Mouse (Mus musculus) heart, postnatal 0 days (tissue): Measurements from ENCODE around the gene Kptn. TPM values are rescaled to one million over a fixed set of nuclear protein-coding genes. Genes with fewer than 3 reads are reported as not detected.
A peak's percentile ranks its signal among the peaks of the same experiment; 100 is the strongest.

ENCODE experiments used
- ATAC-seq: fragments of 200-750 bp; cut with Nextera tagmentation; 2 replicates; pipeline ENCODE4 v1.8.0; 2017; ENCODE audit warnings: low read depth, moderate number of reproducible peaks, moderate library complexity; ENCODE audit not compliant: insufficient read depth
- DNase-seq: peaks from one replicate; pipeline ENCODE4 v3.0.0-alpha.2; 2016; ENCODE audit warnings: low spot score
- H3K27ac ChIP-seq: fragments of 300-500 bp; sonication (generic); 2 replicates; pipeline ENCODE4 v1.5.1; 2014; ENCODE audit warnings: low read depth, mild to moderate bottlenecking
- H3K27me3 ChIP-seq: fragments of 300-500 bp; sonication (generic); 2 replicates; pipeline ENCODE4 v1.6.1; 2014; ENCODE audit warnings: low read length, mixed read lengths; ENCODE audit not compliant: control insufficient read depth, insufficient read depth
- H3K36me3 ChIP-seq: fragments of 300-500 bp; sonication (generic); replicated peaks from 2 replicates; pipeline ENCODE4 v1.6.1; 2014; ENCODE audit warnings: low read length, mixed read lengths; ENCODE audit not compliant: control insufficient read depth, insufficient read depth
- H3K4me1 ChIP-seq: fragments of 300-500 bp; sonication (generic); 2 replicates; pipeline ENCODE4 v1.6.1; 2014; ENCODE audit warnings: antibody characterized with exemption; ENCODE audit not compliant: control insufficient read depth, insufficient read depth
- H3K4me2 ChIP-seq: fragments of 300-500 bp; sonication (generic); 2 replicates; pipeline ENCODE4 v1.6.1; 2014; ENCODE audit warnings: low read depth, mild to moderate bottlenecking, low read length, moderate library complexity
- H3K4me3 ChIP-seq: fragments of 300-500 bp; sonication (generic); 2 replicates; pipeline ENCODE4 v1.5.1; 2014; ENCODE audit warnings: low read depth, low read length
- H3K9ac ChIP-seq: fragments of 300-500 bp; sonication (generic); replicated peaks from 2 replicates; pipeline ENCODE4 v1.6.1; 2014; ENCODE audit warnings: low read depth, low read length, mixed read lengths
- H3K9me3 ChIP-seq: fragments of 300-500 bp; sonication (generic); replicated peaks from 2 replicates; pipeline ENCODE4 v1.6.1; 2016; ENCODE audit warnings: low read length; ENCODE audit not compliant: control insufficient read depth
- CTCF ChIP-seq: IDR thresholded peaks from 2 replicates; pipeline ENCODE4 v1.5.1; 2016; ENCODE audit warnings: antibody characterized with exemption, control low read depth, low read depth
- EP300 ChIP-seq: IDR thresholded peaks from 2 replicates; pipeline ENCODE4 v1.6.1; 2016; ENCODE audit warnings: antibody characterized with exemption, low read depth
- WGBS: fragments of 180-500 bp; shearing (Covaris S2); extraction: QIAGEN DNeasy Blood & Tissue Kit; methylation state at CpG from one replicate; pipeline ENCODE4 v1.1.7; 2014; 5-methylcytosine and 5-hydroxymethylcytosine counted together
- polyA plus RNA-seq: library from polyadenylated mRNA; unstranded; fragments of >200 nt; fragmentation: Nextera tagmentation; extraction: Ambion mirVana; gene quantifications from 2 replicates; pipeline ENCODE4 v1.2.1, GENCODE M21; 2015
- total RNA-seq: library from RNA; depleted of rRNA; stranded (reverse); fragments of >200 nt; gene quantifications from 2 replicates; pipeline ENCODE4 v1.2.3, GENCODE M21; 2014; ENCODE audit warnings: low replicate concordance

Kptn gene
- total and polyA plus RNA-seq, 2 experiments from 2014 or later, result 26.2 to 40.1 TPM

- DNase-seq, result peak; percentile 25
Observed at GRCm38 (mm10) chr7:16147643-16148042, 27.9 kb downstream of the Kptn start.

GRCm38 (mm10) chr7:16149241-16149640 is 29.5 kb downstream of the Kptn start:
- H3K4me2 ChIP-seq, result no peak overlapping the region
- peaks cover 18% of the 10 kb centered on the region for H3K27me3 ChIP-seq
- no peak overlapping the region for H3K9ac ChIP-seq
- no peak for ATAC-seq
- no peaks in the 10 kb centered on the region for H3K4me1 ChIP-seq
- TF ChIP-seq EP300, result no peak
- no peak for TF ChIP-seq CTCF
- WGBS, result 45% methylated on average over 5 of the region's 5 CpGs
- no peaks in the 10 kb centered on the region for H3K36me3 ChIP-seq
- H3K4me3 ChIP-seq, result no peak overlapping the region
- H3K9me3 ChIP-seq, result no peaks in the 10 kb centered on the region
- no peak for DNase-seq
- no peak overlapping the region for H3K27ac ChIP-seq

More at GRCm38 (mm10) chr7:16147643-16148042, 27.9 kb downstream of the Kptn start:
- H3K4me1 ChIP-seq, result no peaks in the 10 kb centered on the region
- no peak for ATAC-seq
- H3K9ac ChIP-seq, result no peak overlapping the region
- no peak overlapping the region for H3K4me2 ChIP-seq
- no peaks in the 10 kb centered on the region for H3K36me3 ChIP-seq
- H3K27me3 ChIP-seq, result peaks cover 18% of the 10 kb centered on the region
- H3K27ac ChIP-seq, result no peak overlapping the region
- no peak overlapping the region for H3K4me3 ChIP-seq
- TF ChIP-seq EP300 (no peak), CTCF (no peak)
- no peaks in the 10 kb centered on the region for H3K9me3 ChIP-seq
- 13% methylated on average over 15 of the region's 15 CpGs for WGBS

GRCm38 (mm10) chr7:16150191-16151145 is 30.8 kb downstream of the Kptn start:
- Histone ChIP-seq H3K9me3 (no peaks in the 10 kb centered on the region), H3K36me3 (no peaks in the 10 kb centered on the region), H3K4me1 (no peaks in the 10 kb centered on the region; the same call in 1 of the 2 replicates), H3K27me3 (peaks cover 18% of the 10 kb centered on the region), H3K9ac (no peak overlapping the region), H3K4me2 (no peak overlapping the region), H3K4me3 (no peak overlapping the region), H3K27ac (no peak overlapping the region)
- ATAC-seq (no peak), DNase-seq (no peak)
- no peak for TF ChIP-seq CTCF
- no peak for TF ChIP-seq EP300
- 65% methylated on average over 9 of the region's 9 CpGs for WGBS

GRCm38 (mm10) chr7:16153522-16153921 is 33.8 kb downstream of the Kptn start:
- no peak overlapping the region for H3K27ac ChIP-seq
- H3K9ac ChIP-seq, result no peak overlapping the region
- H3K36me3 ChIP-seq, result no peaks in the 10 kb centered on the region
- TF ChIP-seq EP300, result peak; percentile 42; the same call in 1 of the 2 replicates
- TF ChIP-seq CTCF, result peak; percentile 83
- H3K4me3 ChIP-seq, result no peak overlapping the region
- no peak overlapping the region for H3K4me2 ChIP-seq
- ATAC-seq, result no peak; the same call in 1 of the 2 replicates
- peaks cover 4% of the 10 kb centered on the region; the same call in 1 of the 2 replicates for H3K4me1 ChIP-seq
- peak; percentile 63 for DNase-seq
- 17% methylated on average over 10 of the region's 10 CpGs for WGBS
- no peaks in the 10 kb centered on the region for H3K9me3 ChIP-seq
- H3K27me3 ChIP-seq, result 0 out of 2 replicates have a peak, but pooled peaks cover 5% of the 10 kb centered on the region

GRCm38 (mm10) chr7:16155132-16155872 is 35.6 kb downstream of the Kptn start:
- peak overlapping the region; percentile 57 for H3K27ac ChIP-seq
- H3K27me3 ChIP-seq, result 0 out of 2 replicates have a peak, but pooled peaks cover 11% of the 10 kb centered on the region
- ATAC-seq (peak; percentile 30; the same call in 1 of the 2 replicates), DNase-seq (no peak)
- H3K9ac ChIP-seq, result no peak overlapping the region
- H3K4me3 ChIP-seq, result no peak overlapping the region
- peaks cover 4% of the 10 kb centered on the region; the same call in 1 of the 2 replicates for H3K4me1 ChIP-seq
- H3K36me3 ChIP-seq, result no peaks in the 10 kb centered on the region
- WGBS, result 30% methylated on average over 9 of the region's 9 CpGs
- H3K9me3 ChIP-seq, result no peaks in the 10 kb centered on the region
- TF ChIP-seq CTCF, result no peak
- no peak for TF ChIP-seq EP300
- H3K4me2 ChIP-seq, result no peak overlapping the region
